Mouse (Mus musculus): ENCODE measurements around the gene Sept8.

The Sept8 gene

DNA sequence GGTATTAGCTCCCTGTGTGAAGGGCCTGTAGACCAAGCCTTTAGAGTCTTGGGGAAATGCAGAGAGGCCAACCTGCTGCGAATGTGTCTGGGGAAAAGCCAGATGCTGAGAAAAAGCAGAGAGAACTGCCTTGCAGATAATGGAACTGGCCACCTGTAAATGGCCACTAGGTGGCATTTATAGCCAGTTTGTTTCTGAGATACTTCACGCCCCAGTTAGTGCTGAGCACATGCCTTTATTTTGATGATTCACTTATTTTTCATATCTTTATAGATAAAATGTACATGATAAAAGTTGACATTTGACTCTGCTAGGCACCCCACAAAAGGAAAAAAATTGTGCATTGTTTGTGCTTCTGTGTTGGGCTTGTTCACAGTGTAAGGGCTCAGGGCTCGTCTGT, 65.8 kb downstream of the Sept8 start:
- POLR2A ChIA-PET: interaction anchor here in 1 of 4 experiments (1.0 kb wide), 1 partner anchor 17 kb away, joined by 3 read pairs; the partner anchor contains the start of gene Kif3a
- CTCF ChIA-PET: interaction anchor here (0.5 to 1.9 kb wide), 10 partner anchors 14 to 244 kb away, joined by 3 to 7 read pairs (median 3); partner anchors contain the start of genes Gm9837 (in 1 of the 4) and Kif3a (in 1 of the 4)

DNA sequence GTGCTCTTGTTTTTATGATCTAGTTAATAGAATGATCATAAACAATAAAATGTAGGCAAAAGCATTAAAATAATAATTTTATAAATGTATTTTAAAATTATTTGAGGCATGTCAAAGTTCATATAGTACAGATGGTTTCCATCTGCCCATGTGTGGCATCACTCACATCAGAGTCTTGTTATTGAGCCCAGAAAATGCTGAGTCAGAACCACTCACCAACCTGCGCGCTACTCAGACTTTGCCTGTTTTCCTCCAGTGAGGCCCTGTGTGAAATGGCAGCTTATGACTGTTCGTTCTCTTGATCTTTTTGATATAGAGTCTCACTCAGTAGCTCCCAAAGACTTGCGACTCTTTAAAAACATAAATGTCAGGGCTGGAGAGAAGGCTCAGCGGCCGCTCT, 66.5 kb downstream of the Sept8 start:
- ChIA-PET POLR2A (no interaction called here), CTCF (interaction anchor here in 3 of 4 experiments (1.0 to 1.9 kb wide), 6 partner anchors 12 to 42 kb away, joined by 3 to 7 read pairs (median 4); partner anchors contain the start of gene Kif3a (in 1 of the 3))

DNA sequence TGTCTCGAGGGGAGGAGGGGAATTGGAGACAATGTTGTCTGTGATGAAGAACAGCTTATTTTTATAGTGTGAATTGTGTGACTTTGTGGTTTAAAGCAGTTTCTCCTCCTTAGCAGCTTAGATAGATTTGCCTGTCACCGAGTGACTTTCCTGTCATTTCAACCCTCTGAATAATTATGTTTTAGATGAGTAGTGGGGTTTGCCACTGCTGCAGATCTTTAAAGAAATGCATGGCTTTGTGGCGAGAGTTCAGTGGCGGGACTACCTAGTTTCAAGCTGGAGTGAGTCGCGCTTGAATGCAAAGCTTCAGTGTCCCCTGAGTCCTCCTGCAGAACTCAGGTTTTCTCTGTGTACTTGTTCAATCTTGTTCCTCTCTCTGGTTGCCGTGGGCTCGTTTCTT, 69.2 kb downstream of the Sept8 start:
- ChIA-PET CTCF (interaction anchor here in 2 of 4 experiments (0.8 to 2.9 kb wide), 6 partner anchors 17 to 149 kb away, joined by 3 to 7 read pairs (median 4); no protein-coding TSS in a partner anchor), POLR2A (interaction anchor here in 1 of 4 experiments (0.8 kb wide), 1 partner anchor 10 kb away, joined by 3 read pairs; no protein-coding TSS in a partner anchor)

DNA sequence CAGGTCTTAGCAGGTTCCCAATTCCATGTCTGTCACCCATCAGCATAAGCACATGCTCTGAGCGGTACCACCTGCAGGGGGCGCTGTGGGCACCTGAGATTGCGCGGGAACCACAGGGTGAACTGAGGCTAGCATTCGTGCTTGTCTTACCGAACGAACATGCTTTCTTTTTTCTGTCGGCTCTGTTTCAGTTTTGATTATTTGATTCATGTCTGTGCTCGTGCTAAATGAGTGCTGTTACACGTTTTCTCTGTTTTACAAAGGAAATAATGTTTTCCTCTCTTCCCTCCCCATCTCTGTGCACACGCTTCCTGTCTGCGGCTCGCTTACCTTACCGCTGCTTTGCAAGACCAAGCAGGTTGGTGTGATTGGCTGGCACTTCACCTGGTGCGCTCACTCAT, 71.3 kb downstream of the Sept8 start:
- CTCF ChIA-PET: interaction anchor here (0.5 to 3.9 kb wide), 29 partner anchors 9 to 467 kb away, joined by 3 to 16 read pairs (median 3); partner anchors contain the start of genes Gm9837 (in 1 of the 4), Il13 (in 1 of the 4) and Kif3a (in 1 of the 4)

DNA sequence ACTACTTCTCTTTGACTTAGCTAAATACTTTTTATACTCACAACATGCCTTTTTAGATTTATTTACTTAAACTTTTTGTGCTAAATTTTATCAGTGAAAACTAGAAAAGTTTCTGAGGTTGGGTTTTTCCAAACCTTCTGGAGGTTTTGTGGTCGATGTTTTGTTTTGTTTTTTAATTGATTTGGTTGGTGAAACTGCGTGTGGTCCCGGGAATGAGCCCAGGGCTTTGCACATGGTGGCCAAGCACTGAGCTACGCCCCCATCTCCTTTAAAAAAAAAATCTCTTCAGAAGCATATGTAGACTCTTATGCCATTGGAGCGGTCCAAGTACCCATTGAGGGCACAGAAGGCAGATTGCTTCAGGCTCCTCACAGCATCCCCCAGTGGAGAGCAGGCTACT, 72.1 kb downstream of the Sept8 start:
- ChIA-PET CTCF (interaction anchor here (0.6 to 3.9 kb wide), 11 partner anchors 10 to 341 kb away, joined by 3 to 16 read pairs (median 3); partner anchors contain the start of genes Gm12216 (in 1 of the 4) and Gm9837 (in 1 of the 4)), POLR2A (interaction anchor here in 1 of 4 experiments (0.8 kb wide), 1 partner anchor 116 kb away, joined by 3 read pairs; no protein-coding TSS in a partner anchor)

More for the DNA sequence above, 71.3 kb downstream of the Sept8 start:
- POLR2A ChIA-PET: interaction anchor here in 2 of 4 experiments (0.8 to 1.5 kb wide), 3 partner anchors 9 to 115 kb away, joined by 3 to 5 read pairs (median 3); no protein-coding TSS in a partner anchor
